9 mouse cellular contexts compared by ENCODE assay signal in genomic region chrX:155340654-155341053, GRCm38 (mm10). TPM values are rescaled to one million over a fixed set of nuclear protein-coding genes. Genes with fewer than 3 reads are reported as not detected.
DNase-seq lines count a peak whose midpoint lies in the region; ATAC-seq and TF ChIP-seq lines count a peak whose summit lies in the region.
"Had no signal": no experiment of that assay in that cellular context is flagged by ENCODE, and none has a peak within 500 bp of the region (broad histone marks: within the 10 kb centered on the region; RNA-seq: fewer than 3 reads in every experiment).

Prdx4 (minus strand) TSS chrX:155340754.

- H3K9me3 ChIP-seq in embryonic facial prominence, embryonic 13.5 days, result no peaks in the 10 kb centered on the region
- H3K9me3 ChIP-seq in limb, embryonic 14.5 days (ENCODE audit: control insufficient read depth, low read length), result no peaks in the 10 kb centered on the region
- no peaks in the 10 kb centered on the region for H3K9me3 ChIP-seq in stomach, embryonic 14.5 days (ENCODE audit: control insufficient read depth, low read depth, low read length)

- no peak within 1 kb of the TSS for H3K4me2 ChIP-seq in embryonic facial prominence, embryonic 13.5 days
- no peak within 1 kb of the TSS for H3K4me2 ChIP-seq in limb, embryonic 14.5 days (replicated peaks; ENCODE audit: low read depth, low read length, severe bottlenecking)
- H3K4me2 ChIP-seq in stomach, embryonic 14.5 days (replicated peaks; ENCODE audit: low read depth, low read length), result no peak within 1 kb of the TSS

- no peak within 1 kb of the TSS for H3K27ac ChIP-seq in spleen, adult 2 months (ENCODE audit: insufficient read depth, low read length)
- no peak within 1 kb of the TSS for H3K27ac ChIP-seq in embryonic facial prominence, embryonic 13.5 days
- no peak within 1 kb of the TSS for H3K27ac ChIP-seq in limb, embryonic 14.5 days (replicated peaks; ENCODE audit: low read depth, low read length)
- H3K27ac ChIP-seq in stomach, embryonic 14.5 days (ENCODE audit: low read length), result no peak within 1 kb of the TSS

- no peak for DNase-seq in spleen, adult 2 months (ENCODE audit: low read depth in 1 of 2, low spot score in 2 of 2)
- no peak for DNase-seq in spleen, postnatal 36 days (ENCODE audit: low spot score in 2 of 2)
- DNase-seq in heart, postnatal 4 days, result no peak
- DNase-seq in limb, embryonic 14.5 days (ENCODE audit: low spot score), result no peak
- no peak for DNase-seq in kidney, postnatal 25 days

- no peaks in the 10 kb centered on the region for H3K27me3 ChIP-seq in spleen, adult 2 months (ENCODE audit: control insufficient read depth, insufficient read depth, low read length)
- H3K27me3 ChIP-seq in embryonic facial prominence, embryonic 13.5 days, result no peaks in the 10 kb centered on the region
- H3K27me3 ChIP-seq in limb, embryonic 14.5 days (ENCODE audit: control insufficient read depth, insufficient read depth, low read length), result no peaks in the 10 kb centered on the region
- no peaks in the 10 kb centered on the region for H3K27me3 ChIP-seq in stomach, embryonic 14.5 days (ENCODE audit: control insufficient read depth, insufficient read depth, low read length)

- no peak within 1 kb of the TSS for H3K9ac ChIP-seq in embryonic facial prominence, embryonic 13.5 days
- H3K9ac ChIP-seq in limb, embryonic 14.5 days (ENCODE audit: low read depth, low read length, severe bottlenecking), result no peak within 1 kb of the TSS
- no peak within 1 kb of the TSS for H3K9ac ChIP-seq in stomach, embryonic 14.5 days (replicated peaks; ENCODE audit: low read depth, low read length)

- no peak within 1 kb of the TSS for H3K4me3 ChIP-seq in spleen, adult 2 months (ENCODE audit: extremely low read depth, insufficient read depth, insufficient read length)
- no peak within 1 kb of the TSS for H3K4me3 ChIP-seq in embryonic facial prominence, embryonic 13.5 days
- H3K4me3 ChIP-seq in limb, embryonic 14.5 days (replicated peaks; ENCODE audit: low read length), result no peak within 1 kb of the TSS
- H3K4me3 ChIP-seq in stomach, embryonic 14.5 days (ENCODE audit: low read depth, low read length), result no peak within 1 kb of the TSS
- H3K4me3 ChIP-seq: erythroblast, embryonic 14.5 days had no signal

- H3K36me3 ChIP-seq in spleen, adult 2 months (ENCODE audit: control insufficient read depth, insufficient read depth, low read length), result no peaks in the 10 kb centered on the region
- H3K36me3 ChIP-seq in embryonic facial prominence, embryonic 13.5 days, result no peaks in the 10 kb centered on the region
- H3K36me3 ChIP-seq in limb, embryonic 14.5 days (ENCODE audit: control insufficient read depth, insufficient read depth, low read length), result no peaks in the 10 kb centered on the region
- H3K36me3 ChIP-seq in stomach, embryonic 14.5 days (ENCODE audit: control insufficient read depth, insufficient read depth, low read length), result no peaks in the 10 kb centered on the region

- no peak for TF ChIP-seq POLR2A in spleen, adult 2 months (IDR thresholded peaks at IDR 0.05; ENCODE audit: low read depth, low read length)
- TF ChIP-seq POLR2A in limb, embryonic 14.5 days (IDR thresholded peaks at IDR 0.05; ENCODE audit: borderline replicate concordance, extremely low read depth, insufficient read depth, insufficient read length), result no peak

- H3K4me1 ChIP-seq in spleen, adult 2 months (ENCODE audit: control insufficient read depth, insufficient read depth, insufficient read length), result no peaks in the 10 kb centered on the region
- H3K4me1 ChIP-seq in embryonic facial prominence, embryonic 13.5 days, result 0 out of 2 replicates have a peak, but pooled peaks cover 4% of the 10 kb centered on the region
- 0 out of 2 replicates have a peak, but pooled peaks cover 3% of the 10 kb centered on the region for H3K4me1 ChIP-seq in limb, embryonic 14.5 days (ENCODE audit: control insufficient read depth, insufficient read depth, low read length)
- H3K4me1 ChIP-seq in stomach, embryonic 14.5 days (ENCODE audit: control insufficient read depth, insufficient read depth, low read length), result no peaks in the 10 kb centered on the region

- ATAC-seq in embryonic facial prominence, embryonic 13.5 days (ENCODE audit: insufficient number of reproducible peaks, insufficient read depth, low FRiP score, low TSS enrichment, low read depth), result no peak
- no peak for ATAC-seq in limb, embryonic 14.5 days (ENCODE audit: low FRiP score, low read depth)
- no peak for ATAC-seq in stomach, embryonic 14.5 days (ENCODE audit: insufficient number of reproducible peaks, insufficient read depth, low FRiP score, low read depth)
- ATAC-seq in cerebellum, adult (ENCODE audit: insufficient number of reproducible peaks, low FRiP score, low TSS enrichment), result no peak

- TF ChIP-seq CTCF in spleen, adult 2 months (IDR thresholded peaks at IDR 0.05; ENCODE audit: extremely low read depth, insufficient read depth, insufficient read length, insufficient replicate concordance), result no peak

RNA-seq across cellular contexts. Expression of gene Prdx4, which starts in this region (rescaled TPM):
- 32.3 and 43.7 TPM in 2 replicates for polyA plus RNA-seq in spleen, adult 2 months (2012; rRNA removed)
- polyA plus RNA-seq in embryonic facial prominence, embryonic 13.5 days (2015; fragmentation: Nextera tagmentation; extraction: Ambion mirVana), result 231 and 258 TPM in 2 replicates
- total RNA-seq in heart, postnatal 4 days (2021), result 10 to 100 TPM; 93.6 to 97.2 TPM
- polyA plus RNA-seq in limb, embryonic 14.5 days (2012; rRNA removed), result 203 and 231 TPM in 2 replicates
- polyA plus RNA-seq in limb, embryonic 14.5 days (2014; fragmentation: Nextera tagmentation; extraction: Ambion mirVana), result 320 and 328 TPM in 2 replicates
- 376 and 384 TPM in 2 replicates for polyA plus RNA-seq in stomach, embryonic 14.5 days (2014; fragmentation: Nextera tagmentation; extraction: Ambion mirVana)
